Mouse (Mus musculus) left cerebral cortex, postnatal 10 days (tissue): ENCODE measurements around the gene Skida1. TPM values are rescaled to one million over a fixed set of nuclear protein-coding genes. Genes with fewer than 3 reads are reported as not detected.
"Not testable (repeated sequence)": the region's sequence is repeated elsewhere in the genome, so short reads cannot be mapped to it uniquely, and the experiment has no call there.

Experiments used
- DNase-seq, 2 experiments: peaks; one replicate each; pipeline ENCODE4 v3.0.0; 2021 to 2022; ENCODE audit warnings: low spot score in 2 of 2, mixed read lengths in 1 of 2; ENCODE audit errors: extremely low spot score in 1 of 2
- intact Hi-C: fragments of 180-260 bp; cut with DNase I; formaldehyde crosslinking; loops from one replicate; pipeline ENCODE4 v1.15.1; 2025
- total RNA-seq, 2 experiments: library from RNA; stranded (reverse); gene quantifications; 2 replicates each; pipeline ENCODE4 v1.2.3; 2021

Skida1 gene
- 1 to 10 TPM; 6.7 to 8.2 TPM for total RNA-seq

- intact Hi-C loops = no loop called here
- no peak for DNase-seq
These were observed at the start of gene Skida1 for GRCm38 (mm10) chr2:18048453-18049075. Gene Skida1 (minus strand): TSS chr2:18049051.

- no peak for DNase-seq
- intact Hi-C loops = no loop called here
These were observed 47.0 kb upstream of the Skida1 start for GRCm38 (mm10) chr2:18095804-18096203.

GRCm38 (mm10) chr2:18094319-18094718 lies 45.5 kb upstream of the Skida1 start:
- intact Hi-C loops = no loop called here
- DNase-seq = no peak

GRCm38 (mm10) chr2:18093858-18094257 lies 45.0 kb upstream of the Skida1 start:
- no peak for DNase-seq
- intact Hi-C loops = no loop called here

GRCm38 (mm10) chr2:18087695-18088094 lies 38.8 kb upstream of the Skida1 start:
- intact Hi-C loops, DNase-seq: not testable (repeated sequence)

- DNase-seq = no peak
- intact Hi-C loops = no loop called here
These were observed 31.5 kb upstream of the Skida1 start for GRCm38 (mm10) chr2:18080182-18080860.

GRCm38 (mm10) chr2:18071947-18072346 lies 23.1 kb upstream of the Skida1 start:
- no peak for DNase-seq
- intact Hi-C loops = no loop called here

- DNase-seq = no peak
- intact Hi-C loops = no loop called here
These were observed 19.4 kb upstream of the Skida1 start for GRCm38 (mm10) chr2:18068071-18068796.

GRCm38 (mm10) chr2:18066436-18066835 lies 17.6 kb upstream of the Skida1 start:
- intact Hi-C loops = no loop called here
- DNase-seq = no peak

GRCm38 (mm10) chr2:18065708-18066030 lies 16.8 kb upstream of the Skida1 start:
- no peak for DNase-seq
- intact Hi-C loops = no loop called here

- intact Hi-C loops = no loop called here
- DNase-seq = peak; percentile 53 to 88
These were observed 16.3 kb upstream of the Skida1 start for GRCm38 (mm10) chr2:18064941-18065707.

- intact Hi-C loops = no loop called here
- DNase-seq = peak; percentile 86 to 97
These were observed 15.6 kb upstream of the Skida1 start for GRCm38 (mm10) chr2:18064356-18064858.

GRCm38 (mm10) chr2:18063763-18064251 lies 15.0 kb upstream of the Skida1 start:
- DNase-seq = peak in 1 of 2 experiments; percentile 65
- intact Hi-C loops = no loop called here

GRCm38 (mm10) chr2:18060396-18060795 lies 11.5 kb upstream of the Skida1 start:
- intact Hi-C loops = no loop called here

GRCm38 (mm10) chr2:18059891-18060290 lies 11.0 kb upstream of the Skida1 start:
- DNase-seq = no peak
- intact Hi-C loops = loop anchor here (2.0 to 10.0 kb wide), 2 partner anchors 31 to 615 kb away; partner anchors contain the start of genes Bmi1 and Commd3

More at GRCm38 (mm10) chr2:18060396-18060795, 11.5 kb upstream of the Skida1 start:
- no peak for DNase-seq

GRCm38 (mm10) chr2:18059063-18059462 lies 10.2 kb upstream of the Skida1 start:
- DNase-seq = no peak
- intact Hi-C loops = loop anchor here (2.0 to 10.0 kb wide), 2 partner anchors 30 to 616 kb away; partner anchors contain the start of genes Bmi1 and Commd3

- DNase-seq = no peak
- intact Hi-C loops = loop anchor here (2.0 to 10.0 kb wide), 2 partner anchors 29 to 617 kb away; partner anchors contain the start of genes Bmi1 and Commd3
These were observed 9.4 kb upstream of the Skida1 start for GRCm38 (mm10) chr2:18058146-18058708.
